Mouse (Mus musculus): ENCODE measurements around the gene Tbc1d22b. TPM values are rescaled to one million over a fixed set of nuclear protein-coding genes. Genes with fewer than 3 reads are reported as not detected.

The Tbc1d22b gene
- polyA plus RNA-seq, 1 experiment from 2014 or later: 16.2 TPM

DNA sequence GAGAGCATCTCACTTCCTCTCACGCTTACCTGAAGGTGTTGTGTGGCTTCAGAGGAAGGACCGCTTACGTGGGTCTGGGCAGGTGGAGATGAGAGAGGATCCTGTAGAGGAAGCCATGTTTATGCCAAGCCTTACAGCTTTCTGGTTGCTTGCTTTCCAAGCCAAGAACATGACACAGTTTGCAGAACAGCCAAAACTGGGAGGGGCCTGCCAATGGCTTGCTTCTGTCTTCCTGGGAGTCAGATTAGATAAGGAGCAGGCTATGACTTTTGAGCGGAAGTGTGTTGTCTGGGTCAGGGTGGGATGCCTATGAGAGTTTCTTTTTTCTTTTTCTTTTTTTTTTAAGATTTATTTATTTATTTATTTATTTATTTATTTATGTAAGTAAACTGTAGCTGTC, 87.8 kb downstream of the Tbc1d22b start:
- Histone ChIP-seq H3K4me2 (replicated peaks) (no peak overlapping the region), H3K4me3 (no peak overlapping the region), H3K27me3 (no peaks in the 10 kb centered on the region), H3K4me1 (no peaks in the 10 kb centered on the region), H3K27ac (no peak overlapping the region), H3K9me3 (no peaks in the 10 kb centered on the region), H3K9ac (no peak overlapping the region), H3K36me3 (peaks cover 98% of the 10 kb centered on the region)
- ATAC-seq (ENCODE audit: low FRiP score, low read depth): no peak
- 96% methylated on average over 4 of the region's 4 CpGs for WGBS

GRCm38 (mm10) chr17:29637895-29638294, 88.3 kb downstream of the Tbc1d22b start:
- Histone ChIP-seq H3K36me3 (peaks cover 98% of the 10 kb centered on the region), H3K4me3 (no peak overlapping the region), H3K4me1 (no peaks in the 10 kb centered on the region), H3K9ac (no peak overlapping the region), H3K4me2 (replicated peaks) (no peak overlapping the region), H3K27me3 (no peaks in the 10 kb centered on the region), H3K27ac (no peak overlapping the region), H3K9me3 (no peaks in the 10 kb centered on the region)
- 79% methylated on average over 8 of the region's 8 CpGs for WGBS
- ATAC-seq (ENCODE audit: low FRiP score, low read depth): no peak

DNA sequence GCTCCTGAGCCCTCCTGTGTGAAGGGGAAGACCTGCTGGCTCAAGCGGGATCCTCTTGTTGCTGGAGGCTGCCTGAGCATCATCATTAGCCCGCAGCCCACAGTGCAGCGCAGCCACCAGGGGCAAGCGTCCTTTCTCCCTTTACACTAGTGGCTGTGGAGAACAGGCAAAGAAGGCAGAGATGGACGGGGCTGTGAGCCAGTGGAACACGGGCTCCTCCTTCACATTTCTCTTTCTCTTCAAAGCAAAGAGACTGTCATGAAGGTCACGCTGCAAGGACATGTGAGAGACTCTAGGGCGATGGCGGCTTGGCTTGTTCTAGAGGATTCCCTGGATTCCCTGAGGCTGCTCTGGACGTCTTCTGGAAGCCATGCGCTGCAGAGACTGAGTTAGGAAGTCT, 91.4 kb downstream of the Tbc1d22b start:
- Histone ChIP-seq H3K4me3 (no peak overlapping the region), H3K36me3 (peaks cover 75% of the 10 kb centered on the region), H3K4me1 (no peaks in the 10 kb centered on the region), H3K27me3 (no peaks in the 10 kb centered on the region), H3K27ac (no peak overlapping the region), H3K9me3 (no peaks in the 10 kb centered on the region), H3K4me2 (replicated peaks) (no peak overlapping the region), H3K9ac (no peak overlapping the region)
- no peak for ATAC-seq (ENCODE audit: low FRiP score, low read depth)
- WGBS: 91% methylated on average over 11 of the region's 11 CpGs

GRCm38 (mm10) chr17:29642219-29642618, 92.6 kb downstream of the Tbc1d22b start:
- peaks cover 72% of the 10 kb centered on the region for H3K36me3 ChIP-seq
- no peaks in the 10 kb centered on the region for H3K27me3 ChIP-seq
- no peak overlapping the region for H3K9ac ChIP-seq
- 0 out of 2 replicates have a peak, but pooled peaks cover 2% of the 10 kb centered on the region for H3K9me3 ChIP-seq
- H3K4me2 ChIP-seq (replicated peaks): no peak overlapping the region
- ATAC-seq (ENCODE audit: low FRiP score, low read depth): no peak
- H3K27ac ChIP-seq: no peak overlapping the region
- 73% methylated on average over 3 of the region's 3 CpGs for WGBS
- no peaks in the 10 kb centered on the region for H3K4me1 ChIP-seq
- no peak overlapping the region for H3K4me3 ChIP-seq

Small RNA genes within 50 kb of the gene (microRNA-seq; reads per million reads assigned to microRNA genes)
- not detected for gene Mir7667

Other genes starting within 250 kb of the Tbc1d22b start
- gene Pi16, start 232.1 kb upstream of the Tbc1d22b start, polyA plus RNA-seq (2015; fragmentation: Nextera tagmentation; extraction: Ambion mirVana): 0.45 and 0.46 TPM in 2 replicates
- 328 and 333 TPM in 2 replicates for gene Mtch1, start 201.9 kb upstream of the Tbc1d22b start, polyA plus RNA-seq (2015; fragmentation: Nextera tagmentation; extraction: Ambion mirVana)
- 4.3 and 6.7 TPM in 2 replicates for gene Fgd2, start 188.9 kb upstream of the Tbc1d22b start, polyA plus RNA-seq (2015; fragmentation: Nextera tagmentation; extraction: Ambion mirVana)
- 18.9 and 22.3 TPM in 2 replicates for gene Pim1, start 59.0 kb upstream of the Tbc1d22b start, polyA plus RNA-seq (2015; fragmentation: Nextera tagmentation; extraction: Ambion mirVana)
- not detected in 2 replicates for gene Gm17657, start 147 bp upstream of the Tbc1d22b start, polyA plus RNA-seq (2015; fragmentation: Nextera tagmentation; extraction: Ambion mirVana)
- gene Tmem217, start 2.6 kb downstream of the Tbc1d22b start, polyA plus RNA-seq (2015; fragmentation: Nextera tagmentation; extraction: Ambion mirVana): 1.2 and 1.7 TPM in 2 replicates
- gene Rnf8, start 65.0 kb downstream of the Tbc1d22b start, polyA plus RNA-seq (2015; fragmentation: Nextera tagmentation; extraction: Ambion mirVana): 94.1 and 97.7 TPM in 2 replicates
- gene Gm28043, start 65.1 kb downstream of the Tbc1d22b start, polyA plus RNA-seq (2015; fragmentation: Nextera tagmentation; extraction: Ambion mirVana): 2.8 and 3.1 TPM in 2 replicates
- gene Cmtr1, start 110.8 kb downstream of the Tbc1d22b start, polyA plus RNA-seq (2015; fragmentation: Nextera tagmentation; extraction: Ambion mirVana): 125 and 135 TPM in 2 replicates
- 12.7 and 14.4 TPM in 2 replicates for gene Ccdc167, start 167.3 kb downstream of the Tbc1d22b start, polyA plus RNA-seq (2015; fragmentation: Nextera tagmentation; extraction: Ambion mirVana)